Mouse (Mus musculus): ENCODE measurements around the gene Pip4k2a. TPM values are rescaled to one million over a fixed set of nuclear protein-coding genes. Genes with fewer than 3 reads are reported as not detected.
A peak's percentile ranks its signal among the peaks of the same experiment; 100 is the strongest.

The Pip4k2a gene
- polyA plus RNA-seq, 1 experiment from 2014 or later, result 14.3 TPM

GRCm38 (mm10) chr2:18974882-18975645 is 22.9 kb downstream of the Pip4k2a start:
- Histone ChIP-seq H3K9ac (ENCODE audit: low read depth, low read length) (no peak overlapping the region), H3K9me3 (ENCODE audit: control insufficient read depth, low read length) (peaks cover 6% of the 10 kb centered on the region), H3K4me3 (ENCODE audit: low read length) (no peak overlapping the region), H3K4me2 (replicated peaks; ENCODE audit: low read depth, low read length) (no peak overlapping the region), H3K27ac (ENCODE audit: low read depth, low read length) (no peak overlapping the region), H3K36me3 (ENCODE audit: control insufficient read depth, insufficient read depth, low read length) (no peaks in the 10 kb centered on the region), H3K4me1 (ENCODE audit: control insufficient read depth, insufficient read depth, low read length) (no peaks in the 10 kb centered on the region; the same call in 1 of the 2 replicates), H3K27me3 (ENCODE audit: control insufficient read depth, insufficient read depth, low read length) (no peaks in the 10 kb centered on the region)
- WGBS, result 53% methylated on average over 4 of the region's 4 CpGs
- ATAC-seq (ENCODE audit: low FRiP score, low TSS enrichment), result 0 out of 2 replicates have a peak, but pooled peaks have one; percentile 55

- Histone ChIP-seq H3K4me2 (replicated peaks; ENCODE audit: low read depth, low read length) (no peak overlapping the region), H3K27me3 (ENCODE audit: control insufficient read depth, insufficient read depth, low read length) (no peaks in the 10 kb centered on the region), H3K4me1 (ENCODE audit: control insufficient read depth, insufficient read depth, low read length) (no peaks in the 10 kb centered on the region), H3K9ac (ENCODE audit: low read depth, low read length) (no peak overlapping the region), H3K36me3 (ENCODE audit: control insufficient read depth, insufficient read depth, low read length) (no peaks in the 10 kb centered on the region), H3K27ac (ENCODE audit: low read depth, low read length) (no peak overlapping the region), H3K9me3 (ENCODE audit: control insufficient read depth, low read length) (peaks cover 6% of the 10 kb centered on the region), H3K4me3 (ENCODE audit: low read length) (no peak overlapping the region)
- WGBS, result 59% methylated on average over 3 of the region's 3 CpGs
- ATAC-seq (ENCODE audit: low FRiP score, low TSS enrichment), result no peak
Observed at GRCm38 (mm10) chr2:18971564-18971963, 26.4 kb downstream of the Pip4k2a start.

GRCm38 (mm10) chr2:18970461-18970860 is 27.5 kb downstream of the Pip4k2a start:
- H3K4me3 ChIP-seq (ENCODE audit: low read length), result no peak overlapping the region
- H3K4me1 ChIP-seq (ENCODE audit: control insufficient read depth, insufficient read depth, low read length), result no peaks in the 10 kb centered on the region
- 82% methylated on average over 2 of the region's 2 CpGs for WGBS
- H3K27ac ChIP-seq (ENCODE audit: low read depth, low read length), result no peak overlapping the region
- peaks cover 6% of the 10 kb centered on the region for H3K9me3 ChIP-seq (ENCODE audit: control insufficient read depth, low read length)
- ATAC-seq (ENCODE audit: low FRiP score, low TSS enrichment), result no peak
- no peaks in the 10 kb centered on the region for H3K27me3 ChIP-seq (ENCODE audit: control insufficient read depth, insufficient read depth, low read length)
- no peak overlapping the region for H3K4me2 ChIP-seq (replicated peaks; ENCODE audit: low read depth, low read length)
- H3K36me3 ChIP-seq (ENCODE audit: control insufficient read depth, insufficient read depth, low read length), result no peaks in the 10 kb centered on the region
- H3K9ac ChIP-seq (ENCODE audit: low read depth, low read length), result no peak overlapping the region

GRCm38 (mm10) chr2:18969066-18969681 is 28.8 kb downstream of the Pip4k2a start:
- no peak for ATAC-seq (ENCODE audit: low FRiP score, low TSS enrichment)
- Histone ChIP-seq H3K9ac (ENCODE audit: low read depth, low read length) (no peak overlapping the region), H3K9me3 (ENCODE audit: control insufficient read depth, low read length) (peaks cover 6% of the 10 kb centered on the region), H3K4me1 (ENCODE audit: control insufficient read depth, insufficient read depth, low read length) (no peaks in the 10 kb centered on the region), H3K4me2 (replicated peaks; ENCODE audit: low read depth, low read length) (no peak overlapping the region), H3K27me3 (ENCODE audit: control insufficient read depth, insufficient read depth, low read length) (no peaks in the 10 kb centered on the region), H3K36me3 (ENCODE audit: control insufficient read depth, insufficient read depth, low read length) (no peaks in the 10 kb centered on the region), H3K27ac (ENCODE audit: low read depth, low read length) (no peak overlapping the region), H3K4me3 (ENCODE audit: low read length) (no peak overlapping the region)
- 72% methylated on average over 5 of the region's 5 CpGs for WGBS

GRCm38 (mm10) chr2:18967451-18968063 is 30.4 kb downstream of the Pip4k2a start:
- Histone ChIP-seq H3K4me3 (ENCODE audit: low read length) (no peak overlapping the region), H3K9ac (ENCODE audit: low read depth, low read length) (no peak overlapping the region), H3K4me1 (ENCODE audit: control insufficient read depth, insufficient read depth, low read length) (no peaks in the 10 kb centered on the region), H3K27me3 (ENCODE audit: control insufficient read depth, insufficient read depth, low read length) (no peaks in the 10 kb centered on the region), H3K9me3 (ENCODE audit: control insufficient read depth, low read length) (peaks cover under 1% of the 10 kb centered on the region; the same call in 1 of the 2 replicates), H3K36me3 (ENCODE audit: control insufficient read depth, insufficient read depth, low read length) (no peaks in the 10 kb centered on the region), H3K27ac (ENCODE audit: low read depth, low read length) (no peak overlapping the region), H3K4me2 (replicated peaks; ENCODE audit: low read depth, low read length) (no peak overlapping the region)
- WGBS, result 92% methylated on average over 5 of the region's 5 CpGs
- no peak for ATAC-seq (ENCODE audit: low FRiP score, low TSS enrichment)

- no peak for ATAC-seq (ENCODE audit: low FRiP score, low TSS enrichment)
- Histone ChIP-seq H3K27ac (ENCODE audit: low read depth, low read length) (no peak overlapping the region), H3K4me2 (replicated peaks; ENCODE audit: low read depth, low read length) (no peak overlapping the region), H3K4me3 (ENCODE audit: low read length) (no peak overlapping the region), H3K9me3 (ENCODE audit: control insufficient read depth, low read length) (no peaks in the 10 kb centered on the region), H3K36me3 (ENCODE audit: control insufficient read depth, insufficient read depth, low read length) (no peaks in the 10 kb centered on the region), H3K9ac (ENCODE audit: low read depth, low read length) (no peak overlapping the region), H3K4me1 (ENCODE audit: control insufficient read depth, insufficient read depth, low read length) (no peaks in the 10 kb centered on the region), H3K27me3 (ENCODE audit: control insufficient read depth, insufficient read depth, low read length) (no peaks in the 10 kb centered on the region)
- 93% methylated on average over 5 of the region's 5 CpGs for WGBS
Observed at GRCm38 (mm10) chr2:18966566-18966965, 31.4 kb downstream of the Pip4k2a start.

- Histone ChIP-seq H3K9ac (ENCODE audit: low read depth, low read length) (no peak overlapping the region), H3K4me1 (ENCODE audit: control insufficient read depth, insufficient read depth, low read length) (no peaks in the 10 kb centered on the region), H3K27ac (ENCODE audit: low read depth, low read length) (no peak overlapping the region), H3K4me2 (replicated peaks; ENCODE audit: low read depth, low read length) (no peak overlapping the region), H3K9me3 (ENCODE audit: control insufficient read depth, low read length) (no peaks in the 10 kb centered on the region), H3K36me3 (ENCODE audit: control insufficient read depth, insufficient read depth, low read length) (no peaks in the 10 kb centered on the region), H3K4me3 (ENCODE audit: low read length) (no peak overlapping the region), H3K27me3 (ENCODE audit: control insufficient read depth, insufficient read depth, low read length) (no peaks in the 10 kb centered on the region)
- 93% methylated on average over 2 of the region's 2 CpGs for WGBS
- ATAC-seq (ENCODE audit: low FRiP score, low TSS enrichment), result no peak
Observed at GRCm38 (mm10) chr2:18965950-18966349, 32.0 kb downstream of the Pip4k2a start.

- Histone ChIP-seq H3K27ac (ENCODE audit: low read depth, low read length) (no peak overlapping the region), H3K9ac (ENCODE audit: low read depth, low read length) (no peak overlapping the region), H3K9me3 (ENCODE audit: control insufficient read depth, low read length) (no peaks in the 10 kb centered on the region), H3K36me3 (ENCODE audit: control insufficient read depth, insufficient read depth, low read length) (no peaks in the 10 kb centered on the region), H3K27me3 (ENCODE audit: control insufficient read depth, insufficient read depth, low read length) (no peaks in the 10 kb centered on the region), H3K4me2 (replicated peaks; ENCODE audit: low read depth, low read length) (no peak overlapping the region), H3K4me3 (ENCODE audit: low read length) (no peak overlapping the region), H3K4me1 (ENCODE audit: control insufficient read depth, insufficient read depth, low read length) (no peaks in the 10 kb centered on the region)
- 46% methylated on average over 3 of the region's 3 CpGs for WGBS
- peak; percentile 60; the same call in 1 of the 2 replicates for ATAC-seq (ENCODE audit: low FRiP score, low TSS enrichment)
Observed at GRCm38 (mm10) chr2:18965108-18965507, 32.8 kb downstream of the Pip4k2a start.
